Comparison of ENCODE assay signal across 8 mouse cellular contexts in genomic region chr4:122985110-122985509, GRCm38 (mm10). TPM values are rescaled to one million over a fixed set of nuclear protein-coding genes. Genes with fewer than 3 reads are reported as not detected.
A peak's percentile ranks its signal among the peaks of the same experiment; 100 is the strongest.
DNase-seq lines count a peak whose midpoint lies in the region; ATAC-seq lines count a peak whose summit lies in the region.

No protein-coding gene starts in this region.

- ATAC-seq in activated CD4-positive, CD25-positive, alpha-beta regulatory T cell, adult 4 months, result peak; percentile 90
- peak; percentile 93 for ATAC-seq in forebrain, embryonic 16.5 days
- peak; percentile 89 for ATAC-seq in megakaryocyte, adult 5-6 weeks (ENCODE audit: poor library complexity, severe bottlenecking)

- DNase-seq in adrenal gland, adult 18-20 months (ENCODE audit: low spot score in 2 of 2), result peak; percentile 27 to 30
- DNase-seq in adrenal gland, postnatal 25 days, result no peak
- peak; percentile 87 for DNase-seq in induced T-regulatory cell, adult 2 months (ENCODE audit: low read depth)
- peak; percentile 57 to 69 for DNase-seq in left cerebral cortex, adult 18-20 months (ENCODE audit: low spot score in 2 of 2)
- DNase-seq in spleen, adult 12 weeks (ENCODE audit: low spot score), result peak; percentile 24

- H3K27ac ChIP-seq in forebrain, embryonic 16.5 days (ENCODE audit: low read length), result no peak overlapping the region

- 37% methylated on average over 8 of the region's 8 CpGs for WGBS in forebrain, embryonic 16.5 days

- peaks cover 5% of the 10 kb centered on the region; the same call in 1 of the 2 replicates for H3K27me3 ChIP-seq in forebrain, embryonic 16.5 days (replicated peaks; ENCODE audit: control insufficient read depth, insufficient read depth, low read length)

- no peaks in the 10 kb centered on the region for H3K9me3 ChIP-seq in forebrain, embryonic 16.5 days (ENCODE audit: control insufficient read depth, low read length)

- no peak overlapping the region for H3K4me3 ChIP-seq in forebrain, embryonic 16.5 days (replicated peaks; ENCODE audit: low read length)

- no peaks in the 10 kb centered on the region for H3K36me3 ChIP-seq in forebrain, embryonic 16.5 days (ENCODE audit: control insufficient read depth, insufficient read depth)

- H3K4me2 ChIP-seq in forebrain, embryonic 16.5 days (ENCODE audit: low read length), result no peak overlapping the region

- H3K4me1 ChIP-seq in forebrain, embryonic 16.5 days (replicated peaks; ENCODE audit: control insufficient read depth, insufficient read depth, low read length), result peaks cover 7% of the 10 kb centered on the region; the same call in 1 of the 2 replicates

- no peak overlapping the region for H3K9ac ChIP-seq in forebrain, embryonic 16.5 days (replicated peaks; ENCODE audit: low read depth, low read length)

RNA-seq across cellular contexts. Expression of gene Mycl, which starts 10.3 kb away (rescaled TPM):
- total RNA-seq in adrenal gland, adult 18-20 months (2021), result 1 to 10 TPM; 2.2 to 2.9 TPM
- 1.1 and 1.2 TPM in 2 replicates for total RNA-seq in adrenal gland, postnatal 25 days (2021)
- not detected for polyA plus RNA-seq in activated CD4-positive, CD25-positive, alpha-beta regulatory T cell, adult 4 months (2017; shearing (Covaris generic))
- polyA plus RNA-seq in forebrain, embryonic 16.5 days (2015; fragmentation: Nextera tagmentation; extraction: Ambion mirVana), result 71.6 and 85.9 TPM in 2 replicates
- 1 to 10 TPM; 7.3 to 9.9 TPM for total RNA-seq in left cerebral cortex, adult 18-20 months (2021)
- 2.6 and 4.0 TPM in 2 replicates for total RNA-seq in megakaryocyte, adult 5-6 weeks (2015)
- total RNA-seq in megakaryocyte, adult 5-6 weeks (2017), result 0.81 and 3.3 TPM in 2 replicates

RNA-seq across cellular contexts. Expression of gene Mfsd2a, which starts 24.1 kb away (rescaled TPM):
- total RNA-seq in adrenal gland, adult 18-20 months (2021), result 10 to 100 TPM; 17.3 to 27.3 TPM
- 1.7 TPM in 1 of 2 replicates, not detected in the other for total RNA-seq in adrenal gland, postnatal 25 days (2021)
- 1 to 10 TPM; 1.3 to 1.6 TPM for polyA plus RNA-seq in activated CD4-positive, CD25-positive, alpha-beta regulatory T cell, adult 4 months (2017; shearing (Covaris generic))
- polyA plus RNA-seq in forebrain, embryonic 16.5 days (2015; fragmentation: Nextera tagmentation; extraction: Ambion mirVana), result 34.3 and 37.2 TPM in 2 replicates
- 10 to 100 TPM; 19.2 to 21.4 TPM for total RNA-seq in left cerebral cortex, adult 18-20 months (2021)
- total RNA-seq in megakaryocyte, adult 5-6 weeks (2015), result 0.14 TPM in 1 of 2 replicates, not detected in the other
- total RNA-seq in megakaryocyte, adult 5-6 weeks (2017), result 0.15 and 0.16 TPM in 2 replicates

RNA-seq across cellular contexts. Expression of gene Trit1, which starts 31.3 kb away (rescaled TPM):
- total RNA-seq in adrenal gland, adult 18-20 months (2021), result 10 to 100 TPM; 18.2 to 19.7 TPM
- total RNA-seq in adrenal gland, postnatal 25 days (2021), result 15.9 and 22.5 TPM in 2 replicates
- polyA plus RNA-seq in activated CD4-positive, CD25-positive, alpha-beta regulatory T cell, adult 4 months (2017; shearing (Covaris generic)), result 10 to 100 TPM; 16.5 to 17.2 TPM
- 34.1 and 35.7 TPM in 2 replicates for polyA plus RNA-seq in forebrain, embryonic 16.5 days (2015; fragmentation: Nextera tagmentation; extraction: Ambion mirVana)
- total RNA-seq in left cerebral cortex, adult 18-20 months (2021), result 10 to 100 TPM; 18.0 to 18.2 TPM
- total RNA-seq in megakaryocyte, adult 5-6 weeks (2015), result 10.7 and 16.5 TPM in 2 replicates
- 21.0 and 22.3 TPM in 2 replicates for total RNA-seq in megakaryocyte, adult 5-6 weeks (2017)
